Mouse (Mus musculus) activated CD4-positive, CD25-positive, alpha-beta regulatory T cell, adult 4 months (primary cell): ENCODE measurements around the gene Rgs12. TPM values are rescaled to one million over a fixed set of nuclear protein-coding genes. Genes with fewer than 3 reads are reported as not detected.

ENCODE experiments used
- polyA plus RNA-seq, 2 experiments: library from polyadenylated mRNA; unstranded; fragments of 100-300 nt; shearing (Covaris generic); gene quantifications; one replicate each; pipeline ENCODE4 v1.2.1; 2017

Gene Rgs12
- polyA plus RNA-seq, 2 experiments from 2014 or later: 4.8 to 7.8 TPM

Other genes starting within 250 kb of the Rgs12 start
- 10 to 100 TPM; 12.7 to 17.9 TPM for gene Htt, start 187.7 kb upstream of the Rgs12 start, polyA plus RNA-seq
- 1 to 10 TPM in 1 of 2 experiments, under 1 TPM in 1; 0.30 to 1.1 TPM for gene Msantd1, start 41.4 kb upstream of the Rgs12 start, polyA plus RNA-seq
- 1 to 10 TPM; 3.9 to 5.2 TPM for gene Hgfac, start 92.1 kb downstream of the Rgs12 start, polyA plus RNA-seq
- gene Dok7, start 107.3 kb downstream of the Rgs12 start, polyA plus RNA-seq: not detected
- 10 to 100 TPM; 73.7 to 81.8 TPM for gene Lrpap1, start 156.3 kb downstream of the Rgs12 start, polyA plus RNA-seq